ENCODE assay signal across 18 mouse cellular contexts in genomic region chr13:45590898-45591297, GRCm38 (mm10).
"Had no signal": no experiment of that assay in that cellular context is flagged by ENCODE, and none has a peak within 500 bp of the region (broad histone marks: within the 10 kb centered on the region; RNA-seq: fewer than 3 reads in every experiment).

No protein-coding gene starts in this region.

- H3K4me3 ChIP-seq: lung, embryonic 15.5 days; megakaryocyte, embryonic 14.5 days; midbrain, embryonic 13.5 days; midbrain, embryonic 15.5 days; neural tube, embryonic 12.5 days; stomach, embryonic 15.5 days had no signal

- H3K36me3 ChIP-seq: lung, embryonic 15.5 days; midbrain, embryonic 13.5 days; midbrain, embryonic 15.5 days; neural tube, embryonic 12.5 days; stomach, embryonic 15.5 days had no signal

- H3K4me2 ChIP-seq: lung, embryonic 15.5 days; midbrain, embryonic 11.5 days; midbrain, embryonic 13.5 days; midbrain, embryonic 15.5 days; neural tube, embryonic 12.5 days; stomach, embryonic 15.5 days had no signal

- H3K9ac ChIP-seq: liver, postnatal 0 days; lung, embryonic 15.5 days; midbrain, embryonic 13.5 days; midbrain, embryonic 15.5 days; neural tube, embryonic 12.5 days; stomach, embryonic 15.5 days had no signal

- DNase-seq: liver, postnatal 0 days; lung, adult 2 months; lung, postnatal 14 days; lung, postnatal 36 days; right cerebral cortex, postnatal 14 days; thymus, adult 2 months; thymus, postnatal 25 days; thymus, postnatal 4 days had no signal

- H3K27ac ChIP-seq: lung, embryonic 15.5 days; macrophage; midbrain, embryonic 13.5 days; midbrain, embryonic 15.5 days; neural tube, embryonic 12.5 days; stomach, embryonic 15.5 days; stomach, postnatal 0 days had no signal

- ATAC-seq: liver, postnatal 0 days; lung, postnatal 0 days; midbrain, embryonic 13.5 days; midbrain, embryonic 15.5 days had no signal

- H3K9me3 ChIP-seq: lung, embryonic 15.5 days; megakaryocyte, embryonic 14.5 days; midbrain, embryonic 13.5 days; midbrain, embryonic 15.5 days; neural tube, embryonic 12.5 days; stomach, embryonic 15.5 days had no signal

- H3K27me3 ChIP-seq: lung, embryonic 15.5 days; megakaryocyte, embryonic 14.5 days; midbrain, embryonic 13.5 days; midbrain, embryonic 15.5 days; neural tube, embryonic 12.5 days; stomach, embryonic 15.5 days had no signal
